Mouse (Mus musculus) lung, postnatal 14 days (tissue): ENCODE measurements around the gene Epha6.
A peak's percentile ranks its signal among the peaks of the same experiment; 100 is the strongest.

ENCODE experiments used
- DNase-seq: peaks from one replicate; pipeline ENCODE4 v3.0.0; 2021

Epha6 gene

GRCm38 (mm10) chr16:59639102-59639691 is 966.1 kb downstream of the Epha6 start, which contains the start of gene Arl6:
Arl6 (minus strand) TSS chr16:59639391.
- DNase-seq = peak; percentile 94

DNA sequence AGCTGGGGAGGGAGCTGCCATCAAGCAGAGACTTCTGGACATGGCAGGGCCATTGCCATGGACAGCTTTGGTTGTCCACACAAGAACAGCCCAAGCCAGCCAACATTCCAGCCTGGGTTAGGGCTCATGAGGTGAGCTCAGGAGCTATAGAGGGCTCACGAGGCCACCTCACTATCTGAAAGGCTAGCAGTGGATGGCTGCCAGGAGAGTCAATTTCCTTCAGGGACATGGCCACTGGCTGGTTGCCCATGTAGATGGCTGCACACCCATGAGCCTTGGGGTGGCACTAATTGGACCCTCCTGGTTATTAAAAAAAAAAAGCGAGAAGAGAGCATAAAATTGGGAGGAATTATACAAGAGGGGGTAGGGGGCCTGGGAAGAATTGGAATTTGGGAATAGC is 970.7 kb downstream of the Epha6 start:
- no peak for DNase-seq

DNA sequence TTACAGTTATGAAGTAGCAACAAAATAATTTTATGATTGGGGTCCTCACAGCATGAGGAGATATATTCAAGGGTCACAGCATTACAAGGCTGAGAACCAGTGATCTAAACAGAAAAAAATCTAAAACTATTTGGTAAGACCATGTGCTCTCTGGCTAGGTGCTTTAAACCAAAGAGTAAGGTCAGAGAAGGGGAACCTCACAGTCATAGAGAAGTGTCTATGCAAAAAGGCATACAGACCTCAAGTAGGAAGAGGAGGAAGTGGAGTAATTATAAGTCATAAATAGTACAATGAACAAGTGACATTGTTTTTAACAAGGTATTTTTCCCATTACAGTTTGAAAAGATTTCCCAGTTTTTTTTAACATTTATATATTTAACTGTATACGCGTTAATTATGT is 983.8 kb downstream of the Epha6 start:
- no peak for DNase-seq

DNA sequence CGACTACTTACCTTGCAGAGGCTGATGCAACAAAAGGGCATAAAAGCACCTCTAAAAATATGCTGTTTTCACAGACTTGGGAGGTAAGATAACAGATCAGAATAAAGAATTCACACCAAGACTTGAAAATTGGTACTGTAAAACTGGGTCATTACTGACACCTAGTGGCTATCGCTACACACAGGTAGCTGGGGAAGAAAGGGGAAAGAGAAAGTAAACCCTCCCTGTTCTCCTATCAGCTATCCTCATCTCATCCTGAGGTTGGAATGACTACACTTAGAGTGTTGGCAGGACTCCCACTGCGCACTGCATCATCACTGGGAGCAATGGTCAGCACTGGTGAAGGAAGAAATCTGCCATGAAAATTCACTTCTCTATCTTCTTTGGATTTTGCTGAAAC is 988.2 kb downstream of the Epha6 start:
- peak; percentile 56 for DNase-seq

DNA sequence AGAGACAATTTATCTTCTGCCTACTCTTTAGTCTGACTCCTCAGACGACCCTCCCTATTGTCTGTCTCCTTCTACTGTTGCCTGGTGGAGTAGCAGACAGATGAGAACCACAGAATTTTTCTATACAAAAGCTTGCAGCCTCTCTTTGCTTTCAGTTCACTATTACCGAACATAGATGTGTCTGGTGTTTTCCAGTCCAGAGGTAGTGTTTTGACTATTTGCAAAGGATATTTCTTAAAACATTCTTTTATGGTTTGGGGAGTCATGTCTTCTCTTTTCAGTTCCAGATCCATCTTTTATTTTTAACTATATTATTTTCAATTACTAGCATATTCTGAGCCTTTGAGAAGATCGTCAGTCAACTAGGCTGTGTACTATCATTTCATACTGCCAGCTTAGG is 989.7 kb downstream of the Epha6 start:
- no peak for DNase-seq

GRCm38 (mm10) chr16:59610750-59611149 is 994.6 kb downstream of the Epha6 start:
- DNase-seq = no peak

- no peak for DNase-seq
Measured at GRCm38 (mm10) chr16:59604078-59604781, 1001.1 kb downstream of the Epha6 start.
